Mouse (Mus musculus): ENCODE data around the gene Krit1. TPM values are rescaled to one million over a fixed set of nuclear protein-coding genes. Genes with fewer than 3 reads are reported as not detected.
"Not testable (repeated sequence)": the region's sequence is repeated elsewhere in the genome, so short reads cannot be mapped to it uniquely, and the experiment has no call there.

The Krit1 gene
- total RNA-seq, 2 experiments from 2014 or later, result 40.1 to 67.3 TPM

GRCm38 (mm10) chr5:3872348-3872747, 69.4 kb downstream of the Krit1 start:
- no peak for DNase-seq (ENCODE audit: low spot score in 2 of 2)
- intact Hi-C loops (cut with DNase I), result no loop called here

- no peak for DNase-seq (ENCODE audit: low spot score in 2 of 2)
- intact Hi-C loops (cut with DNase I), result no loop called here
These were observed 70.5 kb downstream of the Krit1 start for GRCm38 (mm10) chr5:3873485-3873884.

- DNase-seq (ENCODE audit: low spot score in 2 of 2); intact Hi-C loops (cut with DNase I): not testable (repeated sequence)
These were observed 83.9 kb downstream of the Krit1 start for GRCm38 (mm10) chr5:3886862-3887261.

- no peak for DNase-seq (ENCODE audit: low spot score in 2 of 2)
- intact Hi-C loops (cut with DNase I), result no loop called here
These were observed 86.2 kb downstream of the Krit1 start for GRCm38 (mm10) chr5:3889201-3889600.

GRCm38 (mm10) chr5:3893459-3894293, 90.7 kb downstream of the Krit1 start, which contains the start of gene Mterf1a:
Gene Mterf1a (minus strand): TSS chr5:3893933.
- intact Hi-C loops (cut with DNase I), result loop anchor here (5.0 kb wide), 1 partner anchor 34 kb away; the partner anchor contains the start of gene Akap9

GRCm38 (mm10) chr5:3894294-3894619, 91.3 kb downstream of the Krit1 start:
- DNase-seq (ENCODE audit: low spot score in 2 of 2), result not testable (repeated sequence)
- intact Hi-C loops (cut with DNase I), result loop anchor here (5.0 kb wide), 1 partner anchor 33 kb away; the partner anchor contains the start of gene Akap9

More at GRCm38 (mm10) chr5:3893459-3894293, 90.7 kb downstream of the Krit1 start, which contains the start of gene Mterf1a:
- peak; percentile 11 to 35 for DNase-seq (ENCODE audit: low spot score in 2 of 2)

Other genes starting within 250 kb of the Krit1 start
- 1 to 10 TPM; 2.0 to 5.8 TPM for gene 1700109H08Rik, start 231.6 kb upstream of the Krit1 start, total RNA-seq (2021)
- 10 to 100 TPM; 22.3 to 34.6 TPM for gene Pex1, start 207.1 kb upstream of the Krit1 start, total RNA-seq (2021)
- 10 to 100 TPM in 1 of 2 experiments, 1 to 10 TPM in 1; 8.5 to 16.3 TPM for gene Rbm48, start 206.6 kb upstream of the Krit1 start, total RNA-seq (2021)
- not detected for gene Tmbim7, start 152.0 kb upstream of the Krit1 start, total RNA-seq (2021)
- gene Gatad1, start 146.0 kb upstream of the Krit1 start, total RNA-seq (2021), result 100 to 1,000 TPM; 117 to 119 TPM
- gene Ankib1, start 259 bp upstream of the Krit1 start, total RNA-seq (2021), result 100 to 1,000 TPM; 106 to 111 TPM
- under 1 TPM; 0.15 to 0.34 TPM for gene Lrrd1, start 42.0 kb downstream of the Krit1 start, total RNA-seq (2021)
- 10 to 100 TPM in 1 of 2 experiments, 1 to 10 TPM in 1; 5.9 to 10.4 TPM for gene Mterf1a, start 90.7 kb downstream of the Krit1 start, total RNA-seq (2021)
- gene Akap9, start 124.9 kb downstream of the Krit1 start, total RNA-seq (2021), result 10 to 100 TPM; 65.8 to 87.2 TPM

All from left cerebral cortex, postnatal 36 days (tissue).